Mouse (Mus musculus): ENCODE data around the gene S100a10. TPM values are rescaled to one million over a fixed set of nuclear protein-coding genes. Genes with fewer than 3 reads are reported as not detected.
"Not testable (repeated sequence)": the region's sequence is repeated elsewhere in the genome, so short reads cannot be mapped to it uniquely, and the experiment has no call there.

S100a10 gene
- polyA plus RNA-seq, 1 experiment from 2014 or later, result 430 TPM

DNA sequence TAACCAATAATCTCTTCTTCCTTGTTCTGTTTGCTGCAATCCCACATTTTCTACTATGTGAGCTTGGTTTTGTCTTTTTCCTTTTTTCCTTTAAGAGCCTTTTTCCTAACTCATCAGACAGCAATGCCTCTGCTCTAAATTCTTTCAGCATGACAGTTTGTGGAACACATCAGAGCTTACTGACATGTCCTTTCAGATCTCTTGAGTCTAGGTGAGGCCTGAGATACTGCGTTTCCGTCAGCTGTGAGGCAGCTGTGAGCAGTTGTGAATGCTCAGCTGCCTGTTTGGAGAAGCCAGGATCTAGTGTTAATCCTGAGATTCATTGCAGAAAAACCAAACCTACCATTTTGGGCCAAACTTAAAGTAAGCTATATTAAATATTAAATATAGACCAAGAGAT lies 16.4 kb upstream of the S100a10 start:
- Histone ChIP-seq H3K4me3 (ENCODE audit: low read depth, low read length) (no peak overlapping the region), H3K9ac (replicated peaks; ENCODE audit: low read depth, low read length) (no peak overlapping the region), H3K4me2 (replicated peaks; ENCODE audit: low read depth, low read length) (no peak overlapping the region), H3K27me3 (ENCODE audit: control insufficient read depth, insufficient read depth, low read length) (no peaks in the 10 kb centered on the region), H3K36me3 (ENCODE audit: control insufficient read depth, insufficient read depth, low read length) (no peaks in the 10 kb centered on the region), H3K27ac (ENCODE audit: low read length) (no peak overlapping the region), H3K4me1 (ENCODE audit: control insufficient read depth, insufficient read depth, low read length) (no peaks in the 10 kb centered on the region), H3K9me3 (ENCODE audit: control insufficient read depth, low read depth, low read length) (no peaks in the 10 kb centered on the region)
- ATAC-seq (ENCODE audit: insufficient number of reproducible peaks, insufficient read depth, low FRiP score, low read depth), result no peak
- WGBS, result 61% methylated on average over 2 of the region's 2 CpGs

DNA sequence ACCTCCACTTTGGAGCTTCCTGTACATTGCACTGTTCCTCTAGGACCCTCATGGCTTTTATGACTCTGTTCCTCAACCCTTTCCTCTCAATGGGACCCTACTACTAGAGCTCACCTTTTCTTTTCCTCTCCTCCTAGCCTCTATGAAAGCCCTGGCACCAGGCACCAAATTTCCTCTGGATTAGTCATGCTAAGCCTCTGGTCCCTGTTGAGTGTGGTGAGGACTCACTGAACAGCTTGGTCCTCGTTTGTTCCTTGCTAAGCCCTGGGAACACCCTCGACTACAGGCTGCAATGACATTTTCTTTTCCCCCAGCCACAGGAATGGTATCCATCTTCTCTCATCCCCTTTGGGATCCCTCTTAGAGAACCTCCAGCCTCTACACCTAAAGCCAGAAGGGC lies 13.4 kb upstream of the S100a10 start:
- H3K4me3 ChIP-seq (ENCODE audit: low read depth, low read length), result no peak overlapping the region
- 64% methylated on average over 2 of the region's 2 CpGs for WGBS
- no peak overlapping the region for H3K9ac ChIP-seq (replicated peaks; ENCODE audit: low read depth, low read length)
- H3K4me2 ChIP-seq (replicated peaks; ENCODE audit: low read depth, low read length), result no peak overlapping the region
- H3K36me3 ChIP-seq (ENCODE audit: control insufficient read depth, insufficient read depth, low read length), result no peaks in the 10 kb centered on the region
- no peaks in the 10 kb centered on the region for H3K27me3 ChIP-seq (ENCODE audit: control insufficient read depth, insufficient read depth, low read length)
- no peak for ATAC-seq (ENCODE audit: insufficient number of reproducible peaks, insufficient read depth, low FRiP score, low read depth)
- no peaks in the 10 kb centered on the region for H3K4me1 ChIP-seq (ENCODE audit: control insufficient read depth, insufficient read depth, low read length)
- H3K27ac ChIP-seq (ENCODE audit: low read length), result no peak overlapping the region
- H3K9me3 ChIP-seq (ENCODE audit: control insufficient read depth, low read depth, low read length), result no peaks in the 10 kb centered on the region

DNA sequence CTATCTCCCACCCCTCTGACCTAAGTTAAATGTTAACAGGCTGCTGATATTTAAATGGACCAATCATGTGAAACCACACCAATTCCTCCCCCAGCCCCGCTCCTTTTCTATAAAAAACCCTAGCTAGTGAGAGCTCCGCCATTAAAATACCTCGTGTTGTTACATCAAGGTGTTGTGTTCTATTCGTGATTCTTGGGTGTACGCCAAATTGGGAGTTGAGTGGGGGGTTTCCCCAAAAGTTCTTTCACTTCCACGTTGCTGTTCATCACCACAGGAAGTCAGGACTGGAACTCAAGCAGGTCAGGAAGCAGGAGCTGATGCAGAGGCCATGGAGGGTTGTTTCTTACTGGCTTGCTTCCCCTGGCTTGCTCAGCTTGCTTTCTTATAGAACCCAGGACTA lies 10.7 kb upstream of the S100a10 start:
- H3K4me1 ChIP-seq (ENCODE audit: control insufficient read depth, insufficient read depth, low read length); H3K4me2 ChIP-seq (replicated peaks; ENCODE audit: low read depth, low read length); H3K27me3 ChIP-seq (ENCODE audit: control insufficient read depth, insufficient read depth, low read length); H3K9me3 ChIP-seq (ENCODE audit: control insufficient read depth, low read depth, low read length); H3K4me3 ChIP-seq (ENCODE audit: low read depth, low read length); H3K36me3 ChIP-seq (ENCODE audit: control insufficient read depth, insufficient read depth, low read length); H3K27ac ChIP-seq (ENCODE audit: low read length); ATAC-seq (ENCODE audit: insufficient number of reproducible peaks, insufficient read depth, low FRiP score, low read depth); H3K9ac ChIP-seq (replicated peaks; ENCODE audit: low read depth, low read length): not testable (repeated sequence)
- WGBS, result 82% methylated on average over 6 of the region's 6 CpGs

DNA sequence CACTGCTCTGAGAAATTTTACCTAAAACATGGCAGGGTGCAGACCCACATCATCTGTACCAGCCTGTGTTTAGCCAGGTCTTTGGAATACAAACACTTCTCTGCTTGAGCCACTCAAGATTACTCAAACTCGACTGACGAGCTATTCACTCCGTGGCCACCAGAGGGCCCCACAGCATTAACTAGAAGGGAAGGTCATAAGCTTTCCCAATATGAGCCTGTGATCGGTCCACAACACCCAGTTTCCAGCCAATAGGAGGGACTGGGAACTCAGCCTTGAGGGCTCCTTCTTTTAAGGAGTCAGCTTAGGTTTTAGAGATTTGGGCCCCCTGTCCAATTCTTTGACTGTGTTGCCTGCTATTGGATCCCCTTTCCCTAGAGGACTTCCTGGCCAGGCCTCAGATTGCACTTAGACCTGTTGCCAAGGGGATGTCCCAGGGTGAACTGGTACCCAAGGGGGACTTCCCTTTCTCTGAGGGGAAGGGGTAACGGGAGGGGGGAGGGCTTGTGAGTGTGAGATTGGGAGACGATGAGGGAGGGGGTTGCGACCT lies 7.7 kb upstream of the S100a10 start:
- H3K9me3 ChIP-seq (ENCODE audit: control insufficient read depth, low read depth, low read length), result no peaks in the 10 kb centered on the region
- no peak overlapping the region for H3K4me2 ChIP-seq (replicated peaks; ENCODE audit: low read depth, low read length)
- 33% methylated on average over 7 of the region's 7 CpGs for WGBS
- no peaks in the 10 kb centered on the region for H3K36me3 ChIP-seq (ENCODE audit: control insufficient read depth, insufficient read depth, low read length)
- no peak overlapping the region for H3K27ac ChIP-seq (ENCODE audit: low read length)
- ATAC-seq (ENCODE audit: insufficient number of reproducible peaks, insufficient read depth, low FRiP score, low read depth), result no peak
- H3K27me3 ChIP-seq (ENCODE audit: control insufficient read depth, insufficient read depth, low read length), result no peaks in the 10 kb centered on the region
- no peaks in the 10 kb centered on the region for H3K4me1 ChIP-seq (ENCODE audit: control insufficient read depth, insufficient read depth, low read length)
- no peak overlapping the region for H3K4me3 ChIP-seq (ENCODE audit: low read depth, low read length)
- H3K9ac ChIP-seq (replicated peaks; ENCODE audit: low read depth, low read length), result no peak overlapping the region

DNA sequence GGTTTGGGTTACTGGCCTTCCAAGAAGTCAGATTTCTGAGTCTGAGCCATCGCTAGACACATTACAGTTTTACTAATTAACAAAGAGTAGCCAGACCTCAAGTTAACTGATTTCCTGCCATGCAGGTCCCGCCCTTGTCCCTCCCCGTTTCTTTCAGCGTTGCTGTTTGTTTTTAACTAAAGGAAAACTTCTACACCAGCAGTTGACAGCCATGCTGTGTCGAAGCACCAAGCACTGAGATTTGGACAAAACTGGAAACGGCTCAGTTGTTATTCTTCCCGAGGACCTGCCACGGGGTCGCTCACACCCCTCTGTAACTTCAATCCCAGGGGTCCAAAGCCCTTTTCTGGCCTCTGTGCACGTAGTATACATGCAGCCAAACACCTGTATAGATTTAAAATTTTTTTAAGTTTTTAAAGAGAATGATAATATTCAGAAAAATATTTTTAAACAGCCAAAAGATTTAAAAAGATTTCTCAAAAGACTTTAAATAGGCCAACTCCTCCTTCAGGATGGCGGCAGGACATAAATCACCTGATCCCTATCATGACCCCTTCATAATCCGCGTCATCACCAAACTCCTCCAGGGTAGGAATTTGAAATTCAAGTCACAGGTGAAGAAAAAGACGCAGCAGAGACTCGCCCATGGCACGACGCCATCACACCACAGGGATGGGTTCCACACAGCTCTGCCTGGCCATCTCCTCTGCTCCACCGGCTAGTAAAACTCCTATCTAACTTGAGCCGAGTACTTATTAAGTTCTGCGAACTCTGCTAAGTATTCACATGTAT lies 6.9 kb upstream of the S100a10 start:
- 72% methylated on average over 20 of the region's 20 CpGs for WGBS
- Histone ChIP-seq H3K36me3 (ENCODE audit: control insufficient read depth, insufficient read depth, low read length) (no peaks in the 10 kb centered on the region), H3K4me2 (replicated peaks; ENCODE audit: low read depth, low read length) (no peak overlapping the region), H3K9me3 (ENCODE audit: control insufficient read depth, low read depth, low read length) (no peaks in the 10 kb centered on the region), H3K4me3 (ENCODE audit: low read depth, low read length) (no peak overlapping the region), H3K27ac (ENCODE audit: low read length) (no peak overlapping the region), H3K4me1 (ENCODE audit: control insufficient read depth, insufficient read depth, low read length) (no peaks in the 10 kb centered on the region), H3K9ac (replicated peaks; ENCODE audit: low read depth, low read length) (no peak overlapping the region), H3K27me3 (ENCODE audit: control insufficient read depth, insufficient read depth, low read length) (no peaks in the 10 kb centered on the region)
- ATAC-seq (ENCODE audit: insufficient number of reproducible peaks, insufficient read depth, low FRiP score, low read depth), result no peak

DNA sequence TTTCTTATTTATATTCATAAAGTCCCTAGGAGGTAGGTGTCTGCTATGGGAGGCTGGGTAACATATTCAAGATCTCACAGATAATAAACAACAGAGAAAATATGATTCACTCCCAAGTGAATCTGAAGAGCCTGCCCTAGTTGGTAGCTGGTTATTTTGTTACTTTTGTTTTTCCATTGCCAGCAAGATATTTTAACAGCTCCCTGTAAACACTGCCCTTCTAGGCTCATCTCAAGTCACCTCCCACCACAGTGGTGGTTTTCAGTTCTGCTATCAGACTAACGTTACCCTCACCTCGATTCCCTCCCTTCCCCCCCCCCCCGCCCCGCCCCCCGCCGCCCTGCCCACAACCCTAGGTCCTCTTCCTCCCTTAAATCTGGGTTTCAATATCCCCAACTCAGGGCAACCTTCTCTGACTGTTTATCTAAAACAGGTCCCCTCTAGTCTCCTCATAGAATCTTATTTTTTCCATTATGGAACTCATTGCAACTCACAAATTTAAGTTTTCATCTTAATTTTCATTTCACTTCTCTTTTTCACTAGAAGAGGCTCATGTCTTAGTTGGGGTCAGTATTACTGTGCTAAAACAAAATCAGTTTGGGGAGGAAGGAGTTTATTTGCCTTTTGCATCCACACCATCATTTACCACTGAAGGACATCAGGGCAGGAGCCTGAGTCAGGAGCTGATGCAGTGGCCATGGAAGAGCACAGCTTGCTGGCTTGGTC lies 6.2 kb upstream of the S100a10 start:
- ATAC-seq (ENCODE audit: insufficient number of reproducible peaks, insufficient read depth, low FRiP score, low read depth), result no peak
- 70% methylated on average over 6 of the region's 6 CpGs for WGBS

DNA sequence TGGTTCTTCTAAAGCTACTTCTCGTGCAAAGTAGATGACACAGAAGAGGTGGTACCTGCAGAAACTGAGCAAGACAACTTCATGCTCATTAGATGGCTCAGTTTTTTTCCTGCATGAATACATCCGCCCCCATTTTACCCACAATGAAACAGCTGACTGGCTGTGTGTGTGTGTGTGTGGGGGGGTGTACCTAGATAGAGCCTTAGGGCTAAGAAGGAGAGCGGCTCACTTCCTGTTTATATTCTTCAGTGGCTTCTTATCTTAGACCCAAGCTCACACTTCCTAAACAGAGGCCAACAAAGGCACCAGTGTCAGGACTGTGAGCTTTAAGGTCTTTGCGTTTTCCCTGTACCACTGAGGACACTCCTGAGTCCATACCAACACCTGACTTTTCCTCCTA lies 4.9 kb upstream of the S100a10 start:
- no peaks in the 10 kb centered on the region for H3K9me3 ChIP-seq (ENCODE audit: control insufficient read depth, low read depth, low read length)
- no peak for ATAC-seq (ENCODE audit: insufficient number of reproducible peaks, insufficient read depth, low FRiP score, low read depth)
- no peak overlapping the region for H3K4me2 ChIP-seq (replicated peaks; ENCODE audit: low read depth, low read length)
- no peak overlapping the region for H3K4me3 ChIP-seq (ENCODE audit: low read depth, low read length)
- H3K36me3 ChIP-seq (ENCODE audit: control insufficient read depth, insufficient read depth, low read length), result no peaks in the 10 kb centered on the region
- WGBS, result 60% methylated on average over 4 of the region's 4 CpGs
- peaks cover 4% of the 10 kb centered on the region for H3K4me1 ChIP-seq (ENCODE audit: control insufficient read depth, insufficient read depth, low read length)
- H3K9ac ChIP-seq (replicated peaks; ENCODE audit: low read depth, low read length), result no peak overlapping the region
- no peaks in the 10 kb centered on the region for H3K27me3 ChIP-seq (ENCODE audit: control insufficient read depth, insufficient read depth, low read length)
- no peak overlapping the region for H3K27ac ChIP-seq (ENCODE audit: low read length)

More for the DNA sequence above, 6.2 kb upstream of the S100a10 start:
- Histone ChIP-seq H3K36me3 (ENCODE audit: control insufficient read depth, insufficient read depth, low read length) (no peaks in the 10 kb centered on the region), H3K9me3 (ENCODE audit: control insufficient read depth, low read depth, low read length) (no peaks in the 10 kb centered on the region), H3K27me3 (ENCODE audit: control insufficient read depth, insufficient read depth, low read length) (no peaks in the 10 kb centered on the region), H3K4me2 (replicated peaks; ENCODE audit: low read depth, low read length) (no peak overlapping the region), H3K4me1 (ENCODE audit: control insufficient read depth, insufficient read depth, low read length) (no peaks in the 10 kb centered on the region), H3K4me3 (ENCODE audit: low read depth, low read length) (no peak overlapping the region), H3K27ac (ENCODE audit: low read length) (no peak overlapping the region), H3K9ac (replicated peaks; ENCODE audit: low read depth, low read length) (no peak overlapping the region)

DNA sequence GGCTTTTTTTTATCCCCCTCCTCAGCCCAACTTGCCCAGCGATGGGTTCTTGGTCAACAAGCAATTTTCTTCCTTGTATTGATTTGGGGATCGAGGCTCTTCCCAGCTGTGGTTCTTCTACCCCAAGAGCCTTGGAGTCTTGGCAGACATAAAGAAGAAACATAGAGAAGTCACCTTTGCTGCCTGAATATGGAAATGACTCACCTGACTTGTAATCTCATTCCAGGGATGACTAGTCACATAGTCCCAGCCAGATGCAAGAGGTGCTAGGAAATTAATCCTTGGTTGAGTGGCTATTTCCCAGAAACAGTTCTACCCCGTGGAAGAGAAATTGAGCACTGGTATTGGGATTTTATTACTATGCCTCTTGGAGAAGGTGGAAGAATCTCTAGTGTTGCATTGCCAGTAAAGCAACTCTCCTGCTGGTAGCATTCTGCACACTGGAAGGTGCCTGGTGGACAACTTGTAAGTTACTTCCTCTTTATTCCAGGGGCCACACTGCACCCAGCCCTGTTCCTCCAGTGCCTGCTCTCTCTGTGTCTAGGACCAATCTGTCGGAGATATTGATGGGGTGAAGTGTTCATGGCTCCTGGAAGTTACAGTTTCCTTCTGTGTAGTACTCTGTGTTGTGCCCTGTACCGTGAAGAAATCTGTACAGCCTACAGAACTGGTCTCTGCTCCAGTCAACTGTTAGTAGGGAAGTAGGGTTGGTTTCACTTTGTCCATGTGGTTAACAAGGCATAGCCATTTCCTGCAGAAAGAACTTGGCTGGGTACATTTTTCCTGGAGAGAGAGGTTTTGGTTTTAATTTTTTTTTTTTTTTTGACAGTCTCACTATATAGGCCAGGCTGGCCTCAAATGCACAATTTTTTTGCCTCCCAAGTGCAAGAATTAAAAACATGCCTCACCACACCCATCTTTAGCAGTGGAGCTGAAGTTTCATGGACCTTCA lies 2.7 kb upstream of the S100a10 start:
- WGBS, result 80% methylated on average over 5 of the region's 5 CpGs
- no peak for ATAC-seq (ENCODE audit: insufficient number of reproducible peaks, insufficient read depth, low FRiP score, low read depth)
- Histone ChIP-seq H3K4me2 (replicated peaks; ENCODE audit: low read depth, low read length) (no peak overlapping the region), H3K4me3 (ENCODE audit: low read depth, low read length) (no peak overlapping the region), H3K9me3 (ENCODE audit: control insufficient read depth, low read depth, low read length) (no peaks in the 10 kb centered on the region), H3K36me3 (ENCODE audit: control insufficient read depth, insufficient read depth, low read length) (no peaks in the 10 kb centered on the region), H3K9ac (replicated peaks; ENCODE audit: low read depth, low read length) (no peak overlapping the region), H3K27me3 (ENCODE audit: control insufficient read depth, insufficient read depth, low read length) (no peaks in the 10 kb centered on the region), H3K4me1 (ENCODE audit: control insufficient read depth, insufficient read depth, low read length) (peaks cover 12% of the 10 kb centered on the region), H3K27ac (ENCODE audit: low read length) (no peak overlapping the region)

Measured in stomach, embryonic 14.5 days (tissue).